Mouse (Mus musculus): Measurements from ENCODE around the gene Slc25a13. TPM values are rescaled to one million over a fixed set of nuclear protein-coding genes. Genes with fewer than 3 reads are reported as not detected.

Gene Slc25a13
- total and polyA plus RNA-seq, 3 experiments = not detected

DNA sequence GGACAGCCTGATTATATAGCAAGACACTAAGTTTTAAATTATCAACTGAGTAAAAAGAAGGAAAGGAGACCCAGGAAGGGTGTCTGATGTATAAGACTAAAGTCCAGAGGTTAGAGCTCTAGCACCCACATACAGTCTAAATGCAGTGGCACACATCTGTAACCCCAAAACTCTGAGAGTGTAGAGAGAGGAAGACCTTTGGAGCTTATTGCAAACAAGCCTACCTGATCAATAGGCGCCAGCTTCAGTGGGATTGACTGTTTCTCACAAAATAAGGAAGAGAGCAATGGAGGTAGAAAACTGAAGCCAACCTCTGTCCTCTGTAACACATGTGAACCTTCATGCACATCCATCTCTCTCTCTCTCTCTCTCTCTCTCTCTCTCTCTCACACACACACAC, 26.9 kb upstream of the Slc25a13 start:
- Histone ChIP-seq H3K4me3 (replicated peaks in 1 of 3; ENCODE audit: low read depth in 2 of 3, low read length in 2 of 3, poor library complexity in 1 of 3) (no peak overlapping the region), H3K36me3 (replicated peaks in 1 of 2; ENCODE audit: control insufficient read depth in 1 of 2, insufficient read depth in 1 of 2, low read length in 1 of 2) (no peaks in the 10 kb centered on the region), H3K27me3 (replicated peaks) (no peaks in the 10 kb centered on the region), H3K4me1 (ENCODE audit: control insufficient read depth in 1 of 2, insufficient read depth in 2 of 2) (no peaks in the 10 kb centered on the region), H3K9me3 (replicated peaks; ENCODE audit: low read length) (no peaks in the 10 kb centered on the region), H3K27ac (ENCODE audit: insufficient read depth, low read depth) (no peak overlapping the region), H3K79me2 (replicated peaks; ENCODE audit: control insufficient read depth, extremely low read depth, insufficient read depth, poor library complexity, severe bottlenecking) (no peaks in the 10 kb centered on the region), H3K9ac (ENCODE audit: insufficient read depth, low read depth) (no peak overlapping the region), H3K4me2 (ENCODE audit: insufficient read depth, low read depth, poor library complexity, severe bottlenecking) (no peak overlapping the region)
- DNase-seq (ENCODE audit: extremely low read depth) = no peak
- no peak for TF ChIP-seq E2F4 (IDR thresholded peaks at IDR 0.05; ENCODE audit: insufficient replicate concordance, low read depth, low read length)
- in situ Hi-C loops (cut with MboI; ENCODE audit: low pct_ligation_motif_present, low pct_unique_long_range_greater_than_20kb, low sequenced_read_pairs) (no loop called here), dilution Hi-C loops (cut with MboI; ENCODE audit: extremely low pct_ligation_motif_present, extremely low pct_unique_long_range_greater_than_20kb, low sequenced_read_pairs) (no loop called here)

DNA sequence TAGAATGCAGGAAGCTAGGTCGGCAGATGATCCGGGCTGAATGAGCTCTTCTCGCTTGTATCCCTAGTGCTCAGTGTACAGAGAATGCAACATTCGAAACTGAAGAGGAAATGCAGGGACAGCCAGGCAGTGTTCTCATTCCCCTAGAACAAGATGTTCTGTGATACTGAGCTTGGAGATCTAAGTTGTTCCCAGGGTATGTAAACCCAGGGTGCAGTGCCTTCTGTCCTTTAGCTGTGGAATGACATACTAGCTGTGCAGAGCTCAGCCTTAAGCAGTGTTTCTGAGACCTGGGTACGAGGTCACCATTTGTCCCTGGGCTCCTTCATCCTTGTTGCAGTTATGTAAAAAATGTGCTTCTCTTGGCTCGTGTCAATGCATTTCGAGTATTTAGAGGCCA, 25.1 kb upstream of the Slc25a13 start:
- Histone ChIP-seq H3K27ac (ENCODE audit: insufficient read depth, low read depth) (no peak overlapping the region), H3K27me3 (replicated peaks) (no peaks in the 10 kb centered on the region), H3K9me3 (replicated peaks; ENCODE audit: low read length) (no peaks in the 10 kb centered on the region), H3K4me3 (replicated peaks in 1 of 3; ENCODE audit: low read depth in 2 of 3, low read length in 2 of 3, poor library complexity in 1 of 3) (no peak overlapping the region), H3K9ac (ENCODE audit: insufficient read depth, low read depth) (no peak overlapping the region), H3K4me1 (ENCODE audit: control insufficient read depth in 1 of 2, insufficient read depth in 2 of 2) (no peaks in the 10 kb centered on the region), H3K36me3 (replicated peaks in 1 of 2; ENCODE audit: control insufficient read depth in 1 of 2, insufficient read depth in 1 of 2, low read length in 1 of 2) (no peaks in the 10 kb centered on the region), H3K79me2 (replicated peaks; ENCODE audit: control insufficient read depth, extremely low read depth, insufficient read depth, poor library complexity, severe bottlenecking) (no peaks in the 10 kb centered on the region), H3K4me2 (ENCODE audit: insufficient read depth, low read depth, poor library complexity, severe bottlenecking) (no peak overlapping the region)
- dilution Hi-C loops (cut with MboI; ENCODE audit: extremely low pct_ligation_motif_present, extremely low pct_unique_long_range_greater_than_20kb, low sequenced_read_pairs) = no loop called here
- in situ Hi-C loops (cut with MboI; ENCODE audit: low pct_ligation_motif_present, low pct_unique_long_range_greater_than_20kb, low sequenced_read_pairs) = no loop called here
- no peak for DNase-seq (ENCODE audit: extremely low read depth)
- TF ChIP-seq KAT2A (IDR thresholded peaks at IDR 0.05; ENCODE audit: insufficient replicate concordance, low read length) (no peak), JUND (conservative IDR thresholded peaks at IDR 0.05; ENCODE audit: low read depth, low read length) (no peak), BHLHE40 (IDR thresholded peaks at IDR 0.05; ENCODE audit: low read depth, low read length) (no peak), ETS1 (conservative IDR thresholded peaks at IDR 0.05; ENCODE audit: low read depth, low read length) (no peak), EP300 (IDR thresholded peaks at IDR 0.05; ENCODE audit: low read length) (no peak), RAD21 (IDR thresholded peaks at IDR 0.05; ENCODE audit: low read depth, low read length) (no peak)

DNA sequence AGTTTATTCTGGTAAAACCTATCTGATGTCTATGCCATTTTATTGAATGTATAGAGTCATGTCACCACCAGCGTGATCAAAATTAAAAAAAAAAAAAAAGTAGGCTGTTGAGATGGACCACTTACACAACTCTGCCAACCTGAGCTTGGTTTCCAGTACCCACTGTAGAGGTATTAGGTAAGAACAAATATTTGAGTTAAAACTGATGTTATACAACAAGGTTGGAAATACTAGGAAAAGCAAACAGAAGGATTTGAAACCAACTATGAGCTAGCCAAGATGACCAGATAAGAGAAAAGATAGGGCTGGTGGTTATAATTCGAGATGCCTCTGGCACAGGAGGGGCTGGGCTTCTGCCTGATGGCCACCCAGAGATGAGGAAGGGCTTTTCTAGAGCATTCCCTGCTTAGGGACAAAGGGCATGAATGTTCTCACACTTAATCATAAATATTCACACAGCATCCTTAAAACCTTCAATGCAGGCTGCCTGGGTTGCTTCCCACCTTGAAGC, 19.9 kb upstream of the Slc25a13 start:
- DNase-seq (ENCODE audit: extremely low read depth) = no peak
- no peaks in the 10 kb centered on the region for H3K27me3 ChIP-seq (replicated peaks)
- in situ Hi-C loops (cut with MboI; ENCODE audit: low pct_ligation_motif_present, low pct_unique_long_range_greater_than_20kb, low sequenced_read_pairs) = no loop called here
- no peak overlapping the region for H3K4me2 ChIP-seq (ENCODE audit: insufficient read depth, low read depth, poor library complexity, severe bottlenecking)
- no peak for TF ChIP-seq NRF1 (IDR thresholded peaks at IDR 0.05; ENCODE audit: low read depth, low read length)
- TF ChIP-seq USF2 (conservative IDR thresholded peaks at IDR 0.05; ENCODE audit: low read depth, low read length) = no peak
- no peak for TF ChIP-seq IRF4 (IDR thresholded peaks at IDR 0.05; ENCODE audit: low read depth, low read length)
- TF ChIP-seq TCF12 (IDR thresholded peaks at IDR 0.05; ENCODE audit: low read depth, low read length) = no peak
- TF ChIP-seq USF1 (IDR thresholded peaks at IDR 0.05; ENCODE audit: low read depth, low read length) = no peak
- TF ChIP-seq UBTF (IDR thresholded peaks at IDR 0.05; ENCODE audit: low read depth, low read length) = no peak
- no peak for TF ChIP-seq JUND (conservative IDR thresholded peaks at IDR 0.05; ENCODE audit: low read depth, low read length)
- no peak for TF ChIP-seq KAT2A (IDR thresholded peaks at IDR 0.05; ENCODE audit: insufficient replicate concordance, low read length)
- no peak for TF ChIP-seq MXI1 (IDR thresholded peaks at IDR 0.05; ENCODE audit: low read depth, low read length)
- TF ChIP-seq CTCF (conservative IDR thresholded peaks at IDR 0.05 in 1 of 2, IDR thresholded peaks at IDR 0.05 in 1 of 2; ENCODE audit: low read depth in 2 of 2, low read length in 2 of 2) = no peak
- no peak for TF ChIP-seq POLR2A (IDR thresholded peaks at IDR 0.05; ENCODE audit: low read depth, low read length)
- no peak for TF ChIP-seq SMC3 (IDR thresholded peaks at IDR 0.05; ENCODE audit: low read depth, low read length)
- TF ChIP-seq NELFE (IDR thresholded peaks at IDR 0.05; ENCODE audit: low read depth, low read length) = no peak
- TF ChIP-seq MAZ (IDR thresholded peaks at IDR 0.05; ENCODE audit: low read depth, low read length) = no peak
- TF ChIP-seq ZMIZ1 (IDR thresholded peaks at IDR 0.05; ENCODE audit: low read depth, low read length) = no peak
- no peak for TF ChIP-seq ZC3H11A (IDR thresholded peaks at IDR 0.05; ENCODE audit: low read depth, low read length)
- TF ChIP-seq ETS1 (conservative IDR thresholded peaks at IDR 0.05; ENCODE audit: low read depth, low read length) = no peak
- dilution Hi-C loops (cut with MboI; ENCODE audit: extremely low pct_ligation_motif_present, extremely low pct_unique_long_range_greater_than_20kb, low sequenced_read_pairs) = no loop called here
- H3K4me1 ChIP-seq (ENCODE audit: control insufficient read depth in 1 of 2, insufficient read depth in 2 of 2) = no peaks in the 10 kb centered on the region
- H3K27ac ChIP-seq (ENCODE audit: insufficient read depth, low read depth) = no peak overlapping the region
- no peak overlapping the region for H3K9ac ChIP-seq (ENCODE audit: insufficient read depth, low read depth)
- no peak overlapping the region for H3K4me3 ChIP-seq (replicated peaks in 1 of 3; ENCODE audit: low read depth in 2 of 3, low read length in 2 of 3, poor library complexity in 1 of 3)
- H3K9me3 ChIP-seq (replicated peaks; ENCODE audit: low read length) = no peaks in the 10 kb centered on the region
- no peaks in the 10 kb centered on the region for H3K79me2 ChIP-seq (replicated peaks; ENCODE audit: control insufficient read depth, extremely low read depth, insufficient read depth, poor library complexity, severe bottlenecking)
- H3K36me3 ChIP-seq (replicated peaks in 1 of 2; ENCODE audit: control insufficient read depth in 1 of 2, insufficient read depth in 1 of 2, low read length in 1 of 2) = no peaks in the 10 kb centered on the region
